Mouse (Mus musculus) forebrain, embryonic 10.5 days (tissue): ENCODE measurements at regions not wholly inside any gene's neighbourhood (a gene's known extent, or its start where the extent isn't known, plus 50 kb on each side); places are given as distances from the start of the nearest gene placed in this dataset.

Experiments used
- DNase-seq: peaks from one replicate; pipeline ENCODE4 v3.0.0-alpha.2; 2017; ENCODE audit warnings: low spot score; ENCODE audit errors: extremely low spot score
- H3K27ac ChIP-seq: fragments of 300-500 bp; sonication (generic); 2 replicates; pipeline ENCODE4 v1.5.1; 2016; ENCODE audit warnings: mild to moderate bottlenecking
- H3K27me3 ChIP-seq: fragments of 300-500 bp; sonication (generic); 2 replicates; pipeline ENCODE4 v1.6.1; 2016; ENCODE audit warnings: mild to moderate bottlenecking; ENCODE audit not compliant: poor library complexity, severe bottlenecking
- H3K36me3 ChIP-seq: fragments of 300-500 bp; sonication (generic); replicated peaks from 2 replicates; pipeline ENCODE4 v1.6.1; 2016; ENCODE audit warnings: mild to moderate bottlenecking, moderate library complexity
- H3K4me1 ChIP-seq: fragments of 300-500 bp; sonication (generic); 2 replicates; pipeline ENCODE4 v1.6.1; 2016
- H3K4me3 ChIP-seq: fragments of 300-500 bp; sonication (generic); 2 replicates; pipeline ENCODE4 v1.5.1; 2016; ENCODE audit warnings: mild to moderate bottlenecking, moderate library complexity
- H3K9me3 ChIP-seq: fragments of 300-500 bp; sonication (generic); 2 replicates; pipeline ENCODE4 v1.6.1; 2016; ENCODE audit warnings: mild to moderate bottlenecking, moderate library complexity
- whole genome bisulfite sequencing: fragments of 180-500 bp; shearing (Covaris S2); methylation state at CpG from one replicate; pipeline ENCODE4 v1.1.7; 2016; 5-methylcytosine and 5-hydroxymethylcytosine counted together

- peaks cover 35% of the 10 kb centered on the region for H3K4me1 ChIP-seq
- H3K27ac ChIP-seq: no peak overlapping the region; the same call in 1 of the 2 replicates
- 45% methylated on average over 7 of the region's 7 CpGs for WGBS
- H3K27me3 ChIP-seq: no peaks in the 10 kb centered on the region
- H3K9me3 ChIP-seq: no peaks in the 10 kb centered on the region
- no peaks in the 10 kb centered on the region for H3K36me3 ChIP-seq
- no peak overlapping the region for H3K4me3 ChIP-seq
- peak; percentile 37 for DNase-seq
These were observed 112.7 kb downstream of the Fam204a start for GRCm38 (mm10) chr19:60113666-60114388.

DNA sequence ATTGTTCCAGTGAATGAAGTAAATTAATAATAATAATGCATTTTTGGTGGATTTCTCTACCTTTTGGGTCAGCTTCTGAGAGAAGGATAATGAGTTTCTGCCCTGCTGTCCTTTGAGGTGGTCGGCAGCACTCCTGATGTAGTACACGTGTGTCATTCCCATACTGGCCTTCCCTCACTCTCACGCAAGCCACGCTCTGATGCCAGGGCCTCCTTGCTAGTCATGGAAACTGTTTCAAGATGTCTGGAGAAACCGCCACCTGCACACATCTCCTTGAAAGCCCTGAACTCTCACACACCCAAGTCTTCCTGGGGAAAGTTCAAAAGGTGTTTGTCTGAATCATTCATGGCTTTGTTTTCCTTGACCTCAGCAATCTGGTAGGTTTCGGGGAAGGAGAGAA, 116.2 kb downstream of the Fam204a start:
- Histone ChIP-seq H3K4me1 (peaks cover 27% of the 10 kb centered on the region), H3K9me3 (no peaks in the 10 kb centered on the region), H3K4me3 (no peak overlapping the region), H3K27me3 (peaks cover 9% of the 10 kb centered on the region; the same call in 1 of the 2 replicates), H3K36me3 (no peaks in the 10 kb centered on the region), H3K27ac (no peak overlapping the region)
- DNase-seq: no peak
- 60% methylated on average over 6 of the region's 6 CpGs for WGBS

GRCm38 (mm10) chr19:60109488-60109887, 117.0 kb downstream of the Fam204a start:
- Histone ChIP-seq H3K4me3 (no peak overlapping the region), H3K4me1 (peaks cover 27% of the 10 kb centered on the region), H3K27me3 (peaks cover 11% of the 10 kb centered on the region; the same call in 1 of the 2 replicates), H3K9me3 (no peaks in the 10 kb centered on the region), H3K27ac (0 out of 2 replicates have a peak overlapping the region, but pooled peaks have one; percentile 25), H3K36me3 (no peaks in the 10 kb centered on the region)
- WGBS: 58% methylated on average over 8 of the region's 8 CpGs
- no peak for DNase-seq

- H3K9me3 ChIP-seq: no peaks in the 10 kb centered on the region
- H3K27me3 ChIP-seq: no peaks in the 10 kb centered on the region
- no peak overlapping the region for H3K27ac ChIP-seq
- H3K36me3 ChIP-seq: no peaks in the 10 kb centered on the region
- WGBS: 72% methylated on average over 3 of the region's 3 CpGs
- no peak for DNase-seq
- H3K4me3 ChIP-seq: no peak overlapping the region
- H3K4me1 ChIP-seq: peaks cover 4% of the 10 kb centered on the region; the same call in 1 of the 2 replicates
These were observed 128.6 kb downstream of the Fam204a start for GRCm38 (mm10) chr19:60097915-60098314.

- Histone ChIP-seq H3K27me3 (no peaks in the 10 kb centered on the region), H3K4me1 (peaks cover 7% of the 10 kb centered on the region), H3K36me3 (no peaks in the 10 kb centered on the region), H3K9me3 (no peaks in the 10 kb centered on the region), H3K4me3 (no peak overlapping the region), H3K27ac (no peak overlapping the region)
- no peak for DNase-seq
- WGBS: 68% methylated on average over 3 of the region's 3 CpGs
These were observed 131.5 kb upstream of the Rab11fip2 start for GRCm38 (mm10) chr19:60074986-60075385.

- H3K4me1 ChIP-seq: peaks cover 7% of the 10 kb centered on the region
- DNase-seq: no peak
- no peaks in the 10 kb centered on the region for H3K9me3 ChIP-seq
- H3K4me3 ChIP-seq: no peak overlapping the region
- H3K27me3 ChIP-seq: no peaks in the 10 kb centered on the region
- no peak overlapping the region for H3K27ac ChIP-seq
- WGBS: 40% methylated on average over 1 of the region's 1 CpGs
- H3K36me3 ChIP-seq: no peaks in the 10 kb centered on the region
These were observed 129.9 kb upstream of the Rab11fip2 start for GRCm38 (mm10) chr19:60073328-60073727.

GRCm38 (mm10) chr19:60066183-60066582, 122.7 kb upstream of the Rab11fip2 start:
- no peaks in the 10 kb centered on the region for H3K27me3 ChIP-seq
- no peak overlapping the region for H3K4me3 ChIP-seq
- no peak overlapping the region for H3K27ac ChIP-seq
- WGBS: 87% methylated on average over 3 of the region's 3 CpGs
- H3K9me3 ChIP-seq: no peaks in the 10 kb centered on the region
- H3K4me1 ChIP-seq: no peaks in the 10 kb centered on the region
- H3K36me3 ChIP-seq: no peaks in the 10 kb centered on the region
- DNase-seq: no peak

- H3K9me3 ChIP-seq: no peaks in the 10 kb centered on the region
- no peaks in the 10 kb centered on the region for H3K36me3 ChIP-seq
- no peak overlapping the region for H3K4me3 ChIP-seq
- H3K27me3 ChIP-seq: peaks cover 25% of the 10 kb centered on the region
- WGBS: 83% methylated on average over 4 of the region's 4 CpGs
- peaks cover 23% of the 10 kb centered on the region for H3K4me1 ChIP-seq
- H3K27ac ChIP-seq: no peak overlapping the region
- no peak for DNase-seq
These were observed 111.8 kb upstream of the Rab11fip2 start for GRCm38 (mm10) chr19:60055121-60055874.

DNA sequence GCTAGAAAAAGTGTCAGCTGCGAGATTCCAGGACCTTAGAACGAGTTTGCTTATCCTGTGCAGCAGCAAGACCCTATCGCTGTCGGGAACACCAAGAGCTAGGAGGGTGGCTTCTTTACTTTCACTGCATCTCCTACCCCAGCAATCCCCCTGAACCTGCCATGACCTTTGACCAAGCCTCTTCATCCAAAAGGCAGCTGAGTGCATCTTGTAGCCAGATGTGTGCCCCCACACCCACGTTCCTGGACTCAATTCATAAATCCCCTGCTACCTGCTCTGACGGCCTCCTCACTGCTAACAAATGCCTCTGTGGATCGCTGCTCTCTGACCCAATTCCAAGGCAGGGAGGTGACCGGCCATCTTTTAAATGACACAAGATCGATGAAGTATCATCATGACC, 107.7 kb upstream of the Rab11fip2 start:
- Histone ChIP-seq H3K27me3 (peaks cover 17% of the 10 kb centered on the region; the same call in 1 of the 2 replicates), H3K4me1 (peaks cover 23% of the 10 kb centered on the region), H3K36me3 (no peaks in the 10 kb centered on the region), H3K4me3 (no peak overlapping the region), H3K9me3 (no peaks in the 10 kb centered on the region), H3K27ac (no peak overlapping the region)
- WGBS: 68% methylated on average over 9 of the region's 9 CpGs
- DNase-seq: no peak

GRCm38 (mm10) chr19:60040721-60041120, 97.3 kb upstream of the Rab11fip2 start:
- H3K4me1 ChIP-seq: no peaks in the 10 kb centered on the region
- DNase-seq: no peak
- no peaks in the 10 kb centered on the region for H3K9me3 ChIP-seq
- no peak overlapping the region for H3K27ac ChIP-seq
- H3K27me3 ChIP-seq: no peaks in the 10 kb centered on the region
- no peaks in the 10 kb centered on the region for H3K36me3 ChIP-seq
- no peak overlapping the region for H3K4me3 ChIP-seq

GRCm38 (mm10) chr19:60032667-60033066, 89.2 kb upstream of the Rab11fip2 start:
- Histone ChIP-seq H3K4me1 (no peaks in the 10 kb centered on the region), H3K27ac (no peak overlapping the region), H3K36me3 (no peaks in the 10 kb centered on the region), H3K27me3 (no peaks in the 10 kb centered on the region), H3K4me3 (no peak overlapping the region), H3K9me3 (no peaks in the 10 kb centered on the region)
- DNase-seq: no peak
- 76% methylated on average over 2 of the region's 2 CpGs for WGBS

- H3K9me3 ChIP-seq: no peaks in the 10 kb centered on the region
- no peak overlapping the region for H3K27ac ChIP-seq
- H3K4me1 ChIP-seq: no peaks in the 10 kb centered on the region
- no peaks in the 10 kb centered on the region for H3K36me3 ChIP-seq
- 88% methylated on average over 3 of the region's 3 CpGs for WGBS
- no peaks in the 10 kb centered on the region for H3K27me3 ChIP-seq
- no peak overlapping the region for H3K4me3 ChIP-seq
- DNase-seq: no peak
These were observed 86.8 kb upstream of the Rab11fip2 start for GRCm38 (mm10) chr19:60030212-60030788.

DNA sequence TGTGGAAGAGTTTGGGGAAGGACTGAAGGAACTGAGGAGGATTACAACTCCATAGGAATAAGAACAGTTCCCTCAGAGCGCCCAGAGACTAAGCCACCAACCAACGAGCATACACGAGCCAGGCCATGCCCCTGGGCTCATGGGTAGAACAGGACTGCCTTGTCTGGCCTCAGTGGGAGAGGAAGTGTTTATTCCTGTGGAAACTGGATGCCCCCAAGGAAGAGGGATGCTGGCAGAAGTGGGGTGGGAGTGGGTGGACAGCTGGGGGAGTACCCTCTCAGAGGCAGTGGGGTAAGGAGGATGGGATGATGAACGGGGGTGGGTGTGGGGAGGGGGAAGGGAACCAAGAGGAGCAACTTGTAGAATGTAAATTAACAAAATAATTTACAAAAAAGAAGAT, 86.3 kb upstream of the Rab11fip2 start:
- Histone ChIP-seq H3K27ac (no peak overlapping the region), H3K9me3 (no peaks in the 10 kb centered on the region), H3K4me3 (no peak overlapping the region), H3K4me1 (no peaks in the 10 kb centered on the region), H3K36me3 (no peaks in the 10 kb centered on the region), H3K27me3 (no peaks in the 10 kb centered on the region)
- WGBS: 68% methylated on average over 4 of the region's 4 CpGs
- DNase-seq: no peak
